Mouse (Mus musculus): ENCODE results near the gene Nog. TPM values are rescaled to one million over a fixed set of nuclear protein-coding genes. Genes with fewer than 3 reads are reported as not detected.
A peak's percentile ranks its signal among the peaks of the same experiment; 100 is the strongest.

The Nog gene
- 2.4 and 2.6 TPM in 2 replicates for polyA plus RNA-seq (2014; fragmentation: Nextera tagmentation; extraction: Ambion mirVana)

DNA sequence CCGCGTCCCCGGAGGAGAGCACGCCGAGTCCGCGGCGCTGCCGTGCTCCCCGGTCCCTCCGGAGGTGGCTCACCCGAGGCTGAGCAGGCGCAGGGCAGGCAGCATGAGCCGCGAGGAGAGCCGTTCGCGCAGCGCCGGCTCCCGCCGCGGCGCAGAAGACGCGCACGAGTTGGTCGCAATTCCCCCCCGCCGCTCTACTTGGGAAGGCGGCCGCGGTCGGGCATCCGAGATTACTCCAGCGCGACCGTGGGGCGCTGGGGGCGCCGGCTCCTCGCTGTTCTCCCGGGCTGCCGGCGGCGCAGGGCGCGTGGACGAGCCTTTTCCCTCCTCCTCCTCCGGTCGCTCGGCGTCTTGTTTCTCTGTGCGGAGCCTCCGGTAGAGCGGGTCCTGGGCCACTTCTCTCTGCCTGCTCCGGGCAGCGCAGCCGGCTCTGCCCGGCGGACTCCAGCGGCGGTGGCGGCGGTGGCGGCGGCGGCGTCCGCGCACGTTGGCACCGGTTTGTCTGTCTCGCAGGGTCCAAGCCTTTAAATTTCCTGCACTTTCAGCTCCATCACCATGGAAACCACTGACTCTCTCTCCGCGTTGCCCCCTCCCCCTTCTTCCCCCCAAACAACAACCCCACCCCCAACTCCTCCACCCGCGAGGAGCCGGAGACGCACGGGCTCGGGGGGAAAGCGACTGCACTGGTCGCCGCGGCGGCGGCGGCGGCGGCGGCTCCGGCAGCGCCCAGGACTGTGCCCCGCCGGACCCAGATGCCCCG lies at the start of gene Nog:
Gene Nog (minus strand): TSS at position 277 of the 760 bp plus-strand sequence.
- Histone ChIP-seq H3K27me3 (ENCODE audit: control insufficient read depth, insufficient read depth, low read length) (peaks cover 19% of the 10 kb centered on the region), H3K4me2 (ENCODE audit: low read depth, severe bottlenecking) (peak within 1 kb of the TSS; percentile 95), H3K4me3 (ENCODE audit: low read depth, low read length) (peak within 1 kb of the TSS; percentile 55), H3K9ac (ENCODE audit: low read length) (peak within 1 kb of the TSS; percentile 56), H3K9me3 (ENCODE audit: control insufficient read depth, low read length) (no peaks in the 10 kb centered on the region), H3K4me1 (ENCODE audit: control insufficient read depth, insufficient read depth, low read length) (peaks cover 9% of the 10 kb centered on the region), H3K27ac (replicated peaks; ENCODE audit: low read depth, low read length) (0 out of 2 replicates have a peak within 1 kb of the TSS, but pooled peaks have one; percentile 14), H3K36me3 (ENCODE audit: control insufficient read depth, insufficient read depth, low read length) (no peaks in the 10 kb centered on the region)
- WGBS = under 1% methylated on average over 56 of the region's 97 CpGs
- peak; percentile 27; the same call in 1 of the 2 replicates for ATAC-seq (ENCODE audit: insufficient number of reproducible peaks, low FRiP score, low TSS enrichment, low read depth)
- DNase-seq (ENCODE audit: low spot score) = peak; percentile 72

DNA sequence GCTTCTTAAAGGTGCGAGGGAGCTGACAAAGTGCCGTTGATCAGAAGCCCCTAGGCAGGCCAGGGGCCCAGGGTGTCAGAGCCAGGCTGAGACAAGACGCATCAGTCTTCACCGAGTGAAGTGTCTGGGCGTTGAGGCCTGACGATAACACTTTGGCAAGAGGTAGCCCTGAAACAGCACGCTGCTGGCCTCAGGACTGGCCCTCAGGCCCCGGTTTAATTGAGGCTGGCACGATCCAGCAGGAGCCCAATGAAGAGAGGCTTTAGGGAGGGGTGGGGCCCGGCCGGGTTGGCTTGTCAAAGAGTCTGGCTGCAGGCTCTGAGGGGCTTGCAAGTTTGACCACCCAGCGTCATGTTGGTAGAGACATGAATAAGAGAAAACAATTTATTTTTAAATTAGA lies 38.1 kb upstream of the Nog start:
- WGBS = 16% methylated on average over 12 of the region's 12 CpGs
- Histone ChIP-seq H3K36me3 (ENCODE audit: control insufficient read depth, insufficient read depth, low read length) (no peaks in the 10 kb centered on the region), H3K4me3 (ENCODE audit: low read depth, low read length) (no peak overlapping the region), H3K4me1 (ENCODE audit: control insufficient read depth, insufficient read depth, low read length) (no peaks in the 10 kb centered on the region), H3K27ac (replicated peaks; ENCODE audit: low read depth, low read length) (no peak overlapping the region), H3K4me2 (ENCODE audit: low read depth, severe bottlenecking) (no peak overlapping the region), H3K9ac (ENCODE audit: low read length) (no peak overlapping the region), H3K9me3 (ENCODE audit: control insufficient read depth, low read length) (no peaks in the 10 kb centered on the region), H3K27me3 (ENCODE audit: control insufficient read depth, insufficient read depth, low read length) (no peaks in the 10 kb centered on the region)
- DNase-seq (ENCODE audit: low spot score) = no peak
- peak; percentile 44; the same call in 1 of the 2 replicates for ATAC-seq (ENCODE audit: insufficient number of reproducible peaks, low FRiP score, low TSS enrichment, low read depth)

DNA sequence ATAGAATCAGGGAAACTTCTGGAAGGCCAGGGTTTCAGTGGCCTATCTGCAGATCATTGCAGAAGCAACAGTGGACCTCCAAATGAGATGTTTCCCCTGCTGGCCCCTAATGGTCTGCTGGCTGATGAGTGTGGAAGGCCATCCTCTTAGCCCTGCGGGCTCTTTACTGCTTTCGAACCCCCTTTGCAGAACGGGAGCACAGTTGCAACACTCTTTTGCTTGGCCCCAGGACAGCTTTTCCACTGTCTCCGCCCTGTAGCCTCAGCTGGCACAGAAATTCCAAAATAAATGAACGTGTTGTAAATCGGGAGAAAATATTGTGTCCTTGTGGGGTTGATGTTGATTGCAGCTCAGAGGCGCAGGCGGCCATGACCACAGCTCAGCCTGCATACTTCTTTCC lies 37.7 kb upstream of the Nog start:
- ATAC-seq (ENCODE audit: insufficient number of reproducible peaks, low FRiP score, low TSS enrichment, low read depth) = no peak

DNA sequence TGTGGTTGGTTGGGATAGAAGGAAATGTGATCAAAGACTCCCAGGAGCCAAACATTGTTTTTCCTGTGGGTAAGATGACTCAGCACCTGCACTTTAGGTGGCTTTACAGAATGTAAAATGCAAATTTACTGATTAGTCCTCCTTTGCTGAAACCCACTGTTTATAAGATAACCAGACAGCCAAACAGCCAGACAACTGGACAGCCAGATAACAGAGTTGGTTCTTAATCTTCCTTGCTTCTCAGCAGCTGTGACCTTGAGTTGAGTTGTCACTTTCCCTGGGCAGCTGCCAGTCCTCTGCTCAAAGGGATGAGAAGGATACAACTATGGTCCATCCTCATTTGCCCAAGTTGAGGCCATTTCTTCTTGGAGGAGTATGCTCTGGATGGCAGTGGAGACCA lies 35.8 kb upstream of the Nog start:
- no peaks in the 10 kb centered on the region for H3K36me3 ChIP-seq (ENCODE audit: control insufficient read depth, insufficient read depth, low read length)
- DNase-seq (ENCODE audit: low spot score) (no peak), ATAC-seq (ENCODE audit: insufficient number of reproducible peaks, low FRiP score, low TSS enrichment, low read depth) (no peak)
- H3K27me3 ChIP-seq (ENCODE audit: control insufficient read depth, insufficient read depth, low read length) = no peaks in the 10 kb centered on the region
- H3K9me3 ChIP-seq (ENCODE audit: control insufficient read depth, low read length) = no peaks in the 10 kb centered on the region
- H3K9ac ChIP-seq (ENCODE audit: low read length) = no peak overlapping the region
- no peak overlapping the region for H3K4me2 ChIP-seq (ENCODE audit: low read depth, severe bottlenecking)
- H3K4me1 ChIP-seq (ENCODE audit: control insufficient read depth, insufficient read depth, low read length) = no peaks in the 10 kb centered on the region
- no peak overlapping the region for H3K4me3 ChIP-seq (ENCODE audit: low read depth, low read length)
- H3K27ac ChIP-seq (replicated peaks; ENCODE audit: low read depth, low read length) = no peak overlapping the region

More for the DNA sequence above, 37.7 kb upstream of the Nog start:
- Histone ChIP-seq H3K27ac (replicated peaks; ENCODE audit: low read depth, low read length) (no peak overlapping the region), H3K4me2 (ENCODE audit: low read depth, severe bottlenecking) (no peak overlapping the region), H3K27me3 (ENCODE audit: control insufficient read depth, insufficient read depth, low read length) (no peaks in the 10 kb centered on the region), H3K4me1 (ENCODE audit: control insufficient read depth, insufficient read depth, low read length) (no peaks in the 10 kb centered on the region), H3K36me3 (ENCODE audit: control insufficient read depth, insufficient read depth, low read length) (no peaks in the 10 kb centered on the region), H3K4me3 (ENCODE audit: low read depth, low read length) (no peak overlapping the region), H3K9ac (ENCODE audit: low read length) (no peak overlapping the region), H3K9me3 (ENCODE audit: control insufficient read depth, low read length) (no peaks in the 10 kb centered on the region)
- DNase-seq (ENCODE audit: low spot score) = no peak
- 72% methylated on average over 8 of the region's 8 CpGs for WGBS

DNA sequence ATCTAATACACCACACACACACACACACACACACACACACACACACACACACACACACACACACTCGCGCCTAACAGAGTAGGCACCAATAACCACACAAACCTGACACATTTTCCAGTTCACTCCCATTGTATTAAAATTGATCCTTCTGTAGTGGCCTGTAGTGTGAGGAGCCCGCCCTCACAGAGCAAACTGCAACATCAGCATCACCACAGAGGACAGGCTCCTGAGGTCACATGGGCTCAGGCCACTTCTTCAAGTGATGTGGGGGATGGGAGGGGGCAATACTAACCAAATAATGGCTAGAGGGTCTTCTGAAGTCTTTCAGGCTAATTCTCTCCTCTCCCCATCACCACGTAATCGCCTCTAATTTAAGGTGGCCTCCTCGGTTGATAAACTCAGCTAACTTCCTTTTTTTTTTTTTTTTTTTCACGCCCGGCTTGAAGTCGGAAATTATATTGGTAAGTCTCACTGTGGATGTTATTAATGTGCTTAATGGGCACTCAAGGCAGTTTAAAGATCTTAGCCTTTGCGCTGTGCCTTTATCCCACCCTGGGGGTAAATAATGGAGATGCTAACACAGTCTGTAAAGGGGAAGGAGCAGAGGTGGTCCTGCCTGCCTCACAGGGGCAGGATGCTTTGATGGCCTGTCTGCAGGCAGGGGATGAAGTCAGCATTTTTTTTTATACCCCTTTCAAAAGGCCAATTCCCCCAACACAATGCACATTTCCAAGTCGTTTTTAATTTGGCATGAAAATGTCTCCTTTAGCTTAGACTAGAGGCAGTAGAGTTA lies 25.2 kb upstream of the Nog start:
- no peak for DNase-seq (ENCODE audit: low spot score)
- 22% methylated on average over 11 of the region's 11 CpGs for WGBS
- ATAC-seq (ENCODE audit: insufficient number of reproducible peaks, low FRiP score, low TSS enrichment, low read depth) = no peak

DNA sequence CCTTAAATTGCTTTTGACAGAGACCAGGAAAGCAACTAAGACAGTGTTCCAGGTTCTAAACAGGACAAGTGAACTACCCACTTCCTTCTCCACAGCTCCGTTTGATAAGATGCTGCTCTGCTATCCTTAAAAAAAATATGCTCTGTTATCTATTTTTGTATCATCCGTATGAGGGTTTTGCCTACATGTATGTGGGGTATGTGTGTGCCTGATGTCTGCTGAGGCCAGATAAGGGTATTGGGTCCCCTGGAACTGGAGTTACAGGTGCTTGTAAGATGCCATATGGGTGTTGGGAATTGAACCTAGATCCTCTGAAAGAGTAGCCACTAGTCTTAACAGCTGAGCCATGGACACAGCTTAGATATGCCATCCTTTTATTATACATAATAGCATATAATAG lies 19.6 kb upstream of the Nog start:
- no peak for ATAC-seq (ENCODE audit: insufficient number of reproducible peaks, low FRiP score, low TSS enrichment, low read depth)
- Histone ChIP-seq H3K27ac (replicated peaks; ENCODE audit: low read depth, low read length) (no peak overlapping the region), H3K4me1 (ENCODE audit: control insufficient read depth, insufficient read depth, low read length) (no peaks in the 10 kb centered on the region), H3K36me3 (ENCODE audit: control insufficient read depth, insufficient read depth, low read length) (no peaks in the 10 kb centered on the region), H3K9ac (ENCODE audit: low read length) (no peak overlapping the region), H3K4me3 (ENCODE audit: low read depth, low read length) (no peak overlapping the region), H3K9me3 (ENCODE audit: control insufficient read depth, low read length) (no peaks in the 10 kb centered on the region), H3K4me2 (ENCODE audit: low read depth, severe bottlenecking) (no peak overlapping the region), H3K27me3 (ENCODE audit: control insufficient read depth, insufficient read depth, low read length) (no peaks in the 10 kb centered on the region)
- WGBS = 94% methylated on average over 2 of the region's 2 CpGs
- no peak for DNase-seq (ENCODE audit: low spot score)

More for the DNA sequence above, 25.2 kb upstream of the Nog start:
- Histone ChIP-seq H3K27ac (replicated peaks; ENCODE audit: low read depth, low read length) (no peak overlapping the region), H3K4me1 (ENCODE audit: control insufficient read depth, insufficient read depth, low read length) (peaks cover 6% of the 10 kb centered on the region; the same call in 1 of the 2 replicates), H3K9me3 (ENCODE audit: control insufficient read depth, low read length) (no peaks in the 10 kb centered on the region), H3K4me2 (ENCODE audit: low read depth, severe bottlenecking) (no peak overlapping the region), H3K4me3 (ENCODE audit: low read depth, low read length) (no peak overlapping the region), H3K27me3 (ENCODE audit: control insufficient read depth, insufficient read depth, low read length) (no peaks in the 10 kb centered on the region), H3K9ac (ENCODE audit: low read length) (no peak overlapping the region), H3K36me3 (ENCODE audit: control insufficient read depth, insufficient read depth, low read length) (no peaks in the 10 kb centered on the region)

DNA sequence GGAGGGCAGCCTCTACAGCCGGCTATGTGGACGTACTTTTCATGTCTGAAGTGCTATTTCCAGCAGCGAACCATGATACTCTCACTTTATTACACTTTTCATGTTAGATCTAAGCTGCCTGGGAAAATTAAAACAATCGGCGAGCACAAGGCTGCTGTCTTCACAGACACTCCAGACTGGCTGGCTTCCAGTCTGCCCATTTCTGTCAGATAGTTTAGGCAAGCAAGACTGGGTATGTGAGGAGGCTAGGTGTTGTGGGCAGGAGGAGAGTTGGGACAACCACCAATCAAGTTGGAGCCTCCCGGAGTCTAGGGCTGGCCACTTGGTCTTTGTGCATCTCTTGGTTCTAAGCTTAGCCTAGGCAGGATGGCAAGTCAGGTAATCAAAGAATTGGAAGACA lies 17.5 kb upstream of the Nog start:
- H3K9ac ChIP-seq (ENCODE audit: low read length) = no peak overlapping the region
- no peaks in the 10 kb centered on the region for H3K9me3 ChIP-seq (ENCODE audit: control insufficient read depth, low read length)
- no peaks in the 10 kb centered on the region for H3K36me3 ChIP-seq (ENCODE audit: control insufficient read depth, insufficient read depth, low read length)
- no peaks in the 10 kb centered on the region for H3K4me1 ChIP-seq (ENCODE audit: control insufficient read depth, insufficient read depth, low read length)
- 60% methylated on average over 6 of the region's 6 CpGs for WGBS
- DNase-seq (ENCODE audit: low spot score) = no peak
- H3K27ac ChIP-seq (replicated peaks; ENCODE audit: low read depth, low read length) = no peak overlapping the region
- no peak overlapping the region for H3K4me2 ChIP-seq (ENCODE audit: low read depth, severe bottlenecking)
- H3K27me3 ChIP-seq (ENCODE audit: control insufficient read depth, insufficient read depth, low read length) = no peaks in the 10 kb centered on the region
- ATAC-seq (ENCODE audit: insufficient number of reproducible peaks, low FRiP score, low TSS enrichment, low read depth) = no peak
- H3K4me3 ChIP-seq (ENCODE audit: low read depth, low read length) = no peak overlapping the region

DNA sequence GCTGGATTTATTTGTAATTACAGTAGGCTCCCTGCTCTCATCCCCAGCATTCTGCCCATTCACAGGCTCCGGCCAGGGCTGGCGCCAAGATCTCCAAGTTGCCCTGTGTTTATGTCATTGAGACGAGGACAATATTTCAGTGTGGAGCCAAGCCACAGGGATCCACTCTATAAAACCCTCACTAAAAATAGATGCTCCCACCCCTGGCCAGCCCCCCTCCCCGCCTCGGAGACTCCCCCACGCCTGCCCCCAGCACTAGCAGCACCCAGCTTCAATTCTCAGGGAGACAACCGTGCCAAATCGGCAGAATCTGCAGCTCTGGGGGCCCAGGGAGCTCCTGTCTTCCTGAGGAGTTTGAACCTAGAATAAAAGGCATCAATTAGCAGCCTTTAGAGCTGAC lies 16.2 kb upstream of the Nog start:
- no peaks in the 10 kb centered on the region for H3K9me3 ChIP-seq (ENCODE audit: control insufficient read depth, low read length)
- H3K4me1 ChIP-seq (ENCODE audit: control insufficient read depth, insufficient read depth, low read length) = no peaks in the 10 kb centered on the region
- H3K27me3 ChIP-seq (ENCODE audit: control insufficient read depth, insufficient read depth, low read length) = no peaks in the 10 kb centered on the region
- no peak overlapping the region for H3K4me3 ChIP-seq (ENCODE audit: low read depth, low read length)
- no peak overlapping the region for H3K9ac ChIP-seq (ENCODE audit: low read length)
- H3K27ac ChIP-seq (replicated peaks; ENCODE audit: low read depth, low read length) = no peak overlapping the region
- H3K36me3 ChIP-seq (ENCODE audit: control insufficient read depth, insufficient read depth, low read length) = no peaks in the 10 kb centered on the region
- WGBS = 1% methylated on average over 8 of the region's 8 CpGs
- no peak for ATAC-seq (ENCODE audit: insufficient number of reproducible peaks, low FRiP score, low TSS enrichment, low read depth)
- no peak overlapping the region for H3K4me2 ChIP-seq (ENCODE audit: low read depth, severe bottlenecking)
- DNase-seq (ENCODE audit: low spot score) = no peak
